Mouse (Mus musculus) C2C12 (cell line): Measurements from ENCODE around the gene Zic4. TPM values are rescaled to one million over a fixed set of nuclear protein-coding genes. Genes with fewer than 3 reads are reported as not detected.

Source experiments
- H3K27me3 ChIP-seq: one replicate; pipeline ENCODE4 v1.6.1; 2011; ENCODE audit not compliant: control insufficient read depth, insufficient read depth, insufficient read length
- H3K36me3 ChIP-seq: one replicate; pipeline ENCODE4 v1.6.1; 2011; ENCODE audit not compliant: control insufficient read depth, insufficient read depth
- H3K4me3 ChIP-seq: one replicate; pipeline ENCODE4 v1.5.1; 2011; ENCODE audit warnings: mild to moderate bottlenecking, control low read depth; ENCODE audit not compliant: poor library complexity, insufficient read depth, severe bottlenecking
- H3K79me2 ChIP-seq: one replicate; pipeline ENCODE4 v1.6.1; 2011; ENCODE audit not compliant: control insufficient read depth, insufficient read depth
- H3K79me3 ChIP-seq: one replicate; pipeline ENCODE4 v1.6.1; 2011; ENCODE audit warnings: low read depth, control low read depth
- H3ac ChIP-seq: one replicate; pipeline ENCODE3; 2011; ENCODE audit warnings: low read depth; ENCODE audit not compliant: control insufficient read depth, insufficient read length
- CEBPB ChIP-seq: IDR thresholded peaks from one replicate; pipeline ENCODE4 v1.6.1; 2011; ENCODE audit warnings: low read depth, mild to moderate bottlenecking, control low read depth, moderate library complexity
- CTCF ChIP-seq: IDR thresholded peaks from one replicate; pipeline ENCODE4 v1.5.1; 2011; ENCODE audit not compliant: control insufficient read depth, insufficient read depth, insufficient read length
- FOSL1 ChIP-seq: IDR thresholded peaks from one replicate; pipeline ENCODE4 v1.8.0; 2011; ENCODE audit warnings: mild to moderate bottlenecking, low read length; ENCODE audit not compliant: poor library complexity, insufficient read depth, severe bottlenecking
- MAX ChIP-seq: IDR thresholded peaks from one replicate; pipeline ENCODE4 v1.6.1; 2011; ENCODE audit warnings: mild to moderate bottlenecking, control low read depth
- MYOD1 ChIP-seq: IDR thresholded peaks from one replicate; pipeline ENCODE4 v1.6.1; 2011; ENCODE audit warnings: low read depth; ENCODE audit not compliant: control insufficient read depth, insufficient read length
- MYOG ChIP-seq: IDR thresholded peaks from one replicate; pipeline ENCODE4 v1.6.1; 2011; ENCODE audit not compliant: control insufficient read depth, insufficient read length; ENCODE audit errors: extremely low read depth
- USF1 ChIP-seq: IDR thresholded peaks from one replicate; pipeline ENCODE4 v1.6.1; 2011; ENCODE audit warnings: low read depth, mild to moderate bottlenecking, control low read depth, moderate library complexity
- polyA plus RNA-seq: library from polyadenylated mRNA; unstranded; fragments of >200 nt; fragmentation: generic; extraction: Trizol; gene quantifications from one replicate; pipeline ENCODE4 v1.2.1, GENCODE M21; 2012; ENCODE audit warnings: missing spikeins

The Zic4 gene
- polyA plus RNA-seq, 1 experiment: 0.99 TPM

DNA sequence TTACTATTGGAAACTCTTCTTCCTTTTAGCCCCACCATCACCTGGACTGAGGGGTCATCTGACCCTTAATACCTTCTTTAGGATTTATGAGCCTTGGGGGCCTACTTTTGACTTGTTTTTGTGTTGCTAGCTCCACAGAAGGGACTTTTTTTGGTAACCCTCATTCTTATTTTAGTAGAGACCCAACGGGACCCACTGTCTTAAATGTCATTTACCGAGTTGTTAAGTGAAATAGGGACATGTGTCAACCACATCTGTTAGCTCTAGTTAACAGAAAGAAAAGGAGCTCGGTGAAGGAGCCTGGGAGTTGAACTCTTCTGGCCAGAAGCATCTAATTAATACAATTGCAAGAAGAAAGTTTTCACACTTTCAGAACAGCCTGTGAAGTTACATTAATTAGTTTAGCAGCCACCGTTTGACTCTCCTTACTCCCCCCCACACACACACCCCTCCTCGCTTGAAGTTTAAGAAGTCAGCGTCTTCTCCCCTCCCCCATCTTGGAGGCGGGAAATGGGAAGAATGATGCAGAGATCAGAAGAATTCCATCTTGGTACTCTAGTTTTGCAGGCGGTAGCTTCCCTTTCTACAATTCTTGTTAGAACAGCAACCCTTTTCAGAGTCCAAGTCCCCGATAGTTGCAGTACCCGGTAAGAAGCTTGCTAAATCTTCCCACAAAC, 17.7 kb downstream of the Zic4 start:
- H3K79me3 ChIP-seq: no peaks in the 10 kb centered on the region
- no peaks in the 10 kb centered on the region for H3K27me3 ChIP-seq
- H3K4me3 ChIP-seq: no peak overlapping the region
- no peaks in the 10 kb centered on the region for H3K79me2 ChIP-seq
- no peak overlapping the region for H3ac ChIP-seq
- TF ChIP-seq MAX: no peak
- no peak for TF ChIP-seq FOSL1
- TF ChIP-seq USF1: no peak
- no peak for TF ChIP-seq CTCF
- TF ChIP-seq MYOG: no peak
- TF ChIP-seq MYOD1: no peak
- TF ChIP-seq CEBPB: no peak
- no peaks in the 10 kb centered on the region for H3K36me3 ChIP-seq

DNA sequence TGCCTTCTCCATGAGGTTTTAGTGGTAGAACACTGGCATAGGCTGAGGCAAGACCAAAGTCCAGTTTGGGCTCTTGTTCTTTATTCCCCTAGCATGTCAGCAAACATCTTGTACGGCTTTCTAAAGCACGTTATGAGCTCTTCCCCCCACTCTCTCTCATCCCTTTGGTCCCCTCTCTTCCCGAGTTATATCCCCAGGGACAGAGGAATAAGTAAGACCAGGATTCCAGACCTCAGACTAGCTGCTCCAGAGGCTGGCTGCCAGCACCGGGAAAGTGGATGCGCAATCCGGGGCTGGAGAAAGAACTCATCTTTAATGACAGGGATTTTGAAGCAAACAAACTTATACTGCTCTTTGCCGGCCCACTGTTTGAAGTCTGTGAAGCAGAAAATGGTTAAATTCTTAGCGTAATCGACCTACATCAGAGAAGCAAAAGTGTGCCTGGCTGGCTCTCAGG, 18.3 kb downstream of the Zic4 start:
- Histone ChIP-seq H3K79me2 (no peaks in the 10 kb centered on the region), H3ac (no peak overlapping the region), H3K4me3 (no peak overlapping the region), H3K36me3 (no peaks in the 10 kb centered on the region), H3K27me3 (no peaks in the 10 kb centered on the region), H3K79me3 (no peaks in the 10 kb centered on the region)
- no peak for TF ChIP-seq CTCF
- TF ChIP-seq USF1: no peak
- TF ChIP-seq MYOG: no peak
- TF ChIP-seq CEBPB: no peak
- no peak for TF ChIP-seq MYOD1
- TF ChIP-seq MAX: no peak
- TF ChIP-seq FOSL1: no peak

DNA sequence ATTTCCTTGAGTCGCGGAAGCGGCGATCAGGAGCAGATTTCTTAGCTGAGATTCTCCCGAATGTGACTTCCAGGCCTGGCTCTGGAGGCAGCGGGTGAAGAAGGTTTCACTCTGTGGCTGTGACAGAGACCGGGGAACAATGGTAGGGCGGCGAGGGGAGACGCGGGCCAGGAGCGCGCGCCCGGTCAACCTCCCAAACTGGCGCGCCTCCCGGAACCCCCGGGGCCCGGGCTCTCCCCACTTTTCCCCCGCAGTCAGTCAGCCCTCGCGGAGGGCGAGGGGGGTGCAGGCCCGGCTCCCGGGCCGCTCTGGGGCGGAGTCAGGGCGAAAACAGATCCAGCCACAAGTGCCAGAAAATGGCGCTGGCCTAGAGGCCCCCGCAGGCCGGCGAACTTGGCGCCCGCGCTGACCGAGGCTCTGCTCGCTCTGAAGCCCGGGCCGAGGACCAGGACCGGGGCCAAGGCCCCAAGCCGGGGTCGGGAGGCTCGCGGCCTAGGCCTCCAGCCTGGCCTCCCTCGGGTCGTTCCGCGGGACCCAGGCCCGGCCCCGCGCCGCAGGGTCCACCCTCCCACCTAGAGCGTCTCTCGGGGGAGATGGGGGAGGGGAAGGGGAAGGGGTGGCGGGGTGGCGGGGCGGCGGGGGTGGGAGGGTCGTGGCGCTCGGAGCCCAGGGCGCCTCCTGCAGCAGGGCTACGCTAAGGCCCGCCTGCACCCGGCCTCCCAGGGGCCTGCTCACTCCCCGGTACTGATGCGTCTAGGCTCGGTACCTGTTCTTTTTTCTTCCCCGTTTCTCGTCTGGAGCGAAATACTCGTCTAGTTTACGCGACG, 19.3 kb downstream of the Zic4 start:
- Histone ChIP-seq H3K4me3 (no peak overlapping the region), H3K27me3 (no peaks in the 10 kb centered on the region), H3K79me3 (no peaks in the 10 kb centered on the region), H3K79me2 (no peaks in the 10 kb centered on the region), H3ac (peak overlapping the region; percentile 23), H3K36me3 (no peaks in the 10 kb centered on the region)
- no peak for TF ChIP-seq FOSL1
- no peak for TF ChIP-seq MAX
- TF ChIP-seq CTCF: no peak
- TF ChIP-seq USF1: no peak
- no peak for TF ChIP-seq MYOG
- no peak for TF ChIP-seq CEBPB
- no peak for TF ChIP-seq MYOD1

DNA sequence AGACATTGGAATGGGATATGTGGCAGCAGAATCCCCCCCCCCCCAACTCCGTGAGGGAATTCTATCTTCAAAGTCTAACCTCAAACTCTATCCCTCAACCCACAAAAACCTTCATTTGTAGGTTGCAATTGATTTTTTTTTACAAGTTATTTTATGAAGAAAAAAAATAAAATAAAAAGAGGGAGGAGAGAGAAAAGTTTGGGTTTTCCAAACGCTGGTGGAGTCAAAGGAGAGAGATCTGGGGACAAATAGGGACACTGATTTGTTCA, 19.8 kb downstream of the Zic4 start:
- TF ChIP-seq USF1: no peak
- TF ChIP-seq FOSL1: no peak
- no peak for TF ChIP-seq CTCF
- TF ChIP-seq CEBPB: no peak
- TF ChIP-seq MYOD1: no peak
- no peak for TF ChIP-seq MAX
- no peak for TF ChIP-seq MYOG
- no peaks in the 10 kb centered on the region for H3K27me3 ChIP-seq
- H3K36me3 ChIP-seq: no peaks in the 10 kb centered on the region
- H3ac ChIP-seq: no peak overlapping the region
- no peak overlapping the region for H3K4me3 ChIP-seq
- no peaks in the 10 kb centered on the region for H3K79me2 ChIP-seq
- H3K79me3 ChIP-seq: no peaks in the 10 kb centered on the region

DNA sequence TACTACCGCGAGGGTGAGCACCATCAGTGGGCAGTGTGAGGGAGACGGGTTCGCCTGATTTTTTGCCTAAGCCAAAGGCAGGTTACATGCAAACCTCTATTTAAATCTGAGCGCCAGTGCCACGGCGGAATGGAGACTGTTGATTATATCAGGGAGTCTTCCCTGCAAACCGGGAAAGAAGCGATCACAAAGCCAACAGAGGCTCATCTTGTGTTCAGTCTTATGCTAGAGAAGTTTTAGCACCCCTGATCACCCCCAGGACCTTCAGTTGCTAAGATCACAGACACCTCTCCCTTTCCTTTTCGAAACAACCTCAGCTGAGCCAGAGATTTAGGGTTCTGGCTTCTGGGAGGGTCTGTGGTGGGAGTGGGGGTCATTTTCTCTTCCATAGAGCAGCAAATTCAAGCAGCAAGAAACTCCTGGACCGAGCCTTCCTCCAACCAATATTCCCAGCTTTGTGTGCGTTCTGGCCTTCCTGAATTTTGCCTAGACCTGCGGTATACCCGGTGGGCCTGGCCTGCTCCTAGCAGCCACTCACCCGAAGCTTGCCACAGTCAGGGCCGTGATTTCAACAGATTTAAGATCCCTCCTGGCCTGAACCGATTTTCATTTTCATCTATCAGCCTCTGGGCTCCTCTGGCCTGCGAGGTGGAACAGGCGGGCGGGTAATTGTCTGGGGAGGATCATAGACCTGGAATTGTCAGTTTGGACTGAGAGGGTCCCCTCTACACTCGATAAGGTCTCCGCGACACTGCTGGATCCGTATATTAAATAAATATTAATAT, 20.4 kb downstream of the Zic4 start:
- no peaks in the 10 kb centered on the region for H3K27me3 ChIP-seq
- H3K79me3 ChIP-seq: no peaks in the 10 kb centered on the region
- H3K36me3 ChIP-seq: no peaks in the 10 kb centered on the region
- H3K4me3 ChIP-seq: no peak overlapping the region
- TF ChIP-seq CEBPB: no peak
- TF ChIP-seq FOSL1: no peak
- no peak for TF ChIP-seq CTCF
- no peak for TF ChIP-seq MYOG
- no peak for TF ChIP-seq MAX
- TF ChIP-seq MYOD1: no peak
- no peak for TF ChIP-seq USF1
- no peak overlapping the region for H3ac ChIP-seq
- no peaks in the 10 kb centered on the region for H3K79me2 ChIP-seq
